Mouse (Mus musculus) cerebellum, adult 8-10 months (tissue): ENCODE measurements around the gene Ccl6.

ENCODE experiments used
- DNase-seq: peaks from one replicate; pipeline ENCODE4 v3.0.0; 2022

Ccl6 gene

DNA sequence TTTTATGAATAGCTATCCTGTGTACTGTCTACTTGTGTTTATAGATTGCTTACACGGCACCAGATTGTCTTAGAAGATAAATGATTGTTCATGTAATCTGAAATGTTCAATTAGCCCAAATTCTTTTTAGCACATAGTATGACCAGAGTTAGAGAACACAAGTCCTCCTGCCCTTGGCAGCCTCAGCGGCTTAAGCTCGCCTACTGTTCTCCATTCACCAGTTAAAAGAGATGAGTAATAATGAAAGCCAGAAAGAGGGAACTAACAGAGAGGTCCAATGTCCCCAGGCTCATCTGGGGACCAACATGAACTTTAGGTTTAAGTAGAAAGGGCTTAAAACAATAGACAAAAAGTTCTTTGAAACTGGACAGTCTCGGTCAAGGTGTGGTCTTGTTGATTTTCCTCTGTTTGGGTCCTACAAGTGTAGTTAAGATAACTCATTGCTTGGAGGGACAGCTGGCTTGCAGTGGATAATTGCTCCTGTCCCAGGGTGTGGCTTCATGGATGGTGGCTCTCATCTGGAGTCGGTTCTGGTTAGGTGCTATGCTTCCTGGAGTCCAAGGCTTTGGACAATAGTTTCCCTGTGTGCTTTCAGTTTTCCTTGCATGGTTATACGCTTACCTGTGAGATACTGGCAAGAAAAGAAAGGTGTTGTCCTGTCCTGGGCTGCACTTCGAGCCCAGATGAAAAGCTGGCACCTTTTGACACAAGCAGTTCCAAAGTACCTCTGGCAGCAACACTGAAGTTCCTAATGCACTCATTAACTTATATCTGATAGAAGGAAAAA is 3.0 kb upstream of the Ccl6 start:
- DNase-seq: no peak

DNA sequence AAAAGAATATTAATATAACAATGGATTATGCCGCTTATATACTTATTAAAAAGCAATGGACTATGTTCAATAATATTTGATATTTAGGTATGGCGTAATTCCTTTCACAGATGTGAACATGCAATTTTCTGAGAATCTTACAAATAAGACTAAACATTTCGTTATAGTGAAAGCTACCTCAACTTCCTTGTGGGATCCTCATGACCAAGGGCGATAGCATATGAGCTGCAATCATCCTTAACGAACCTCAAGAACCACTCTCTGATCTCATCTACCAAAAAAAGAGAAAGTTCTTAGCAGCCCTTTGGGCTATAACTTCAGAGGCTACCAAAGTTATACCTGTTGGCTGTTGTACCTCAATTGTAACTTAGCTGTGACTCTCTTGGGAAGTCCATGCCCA is 566 bp upstream of the Ccl6 start:
- DNase-seq: no peak

DNA sequence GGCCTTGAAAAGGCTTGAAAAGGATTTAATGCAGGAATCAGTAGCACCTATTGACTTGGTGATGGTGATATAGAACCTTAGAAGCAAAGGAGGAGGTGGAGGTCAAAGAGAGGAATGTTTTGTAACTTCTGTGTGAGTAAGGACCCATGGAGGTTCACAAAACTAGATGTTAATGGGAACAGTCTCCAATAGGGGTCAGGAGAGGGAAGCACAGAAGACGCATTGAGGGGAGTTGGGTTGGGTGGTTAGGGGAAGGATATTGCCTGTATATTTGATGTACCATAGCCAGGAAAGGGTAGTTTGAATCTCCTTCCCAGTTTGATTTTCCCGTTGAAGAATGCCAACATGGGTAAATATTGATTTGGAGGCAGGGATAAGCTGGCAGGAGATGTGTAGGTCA is 8.7 kb downstream of the Ccl6 start:
- DNase-seq: no peak

DNA sequence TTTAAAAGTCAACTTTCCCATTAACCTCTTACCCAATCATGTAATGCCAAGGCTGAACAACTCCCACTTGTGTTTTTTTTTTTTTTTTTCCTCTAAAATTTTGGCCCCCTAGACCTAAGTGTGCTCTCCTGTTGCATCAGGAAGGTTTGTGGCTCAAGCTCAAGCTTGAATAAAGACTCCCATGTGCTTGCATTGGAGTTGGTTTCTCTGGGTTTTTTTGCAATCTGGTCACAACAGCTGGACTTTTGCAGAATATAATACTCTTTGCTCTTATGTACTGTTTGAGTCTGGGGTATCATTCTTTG is 9.5 kb downstream of the Ccl6 start:
- DNase-seq: no peak

DNA sequence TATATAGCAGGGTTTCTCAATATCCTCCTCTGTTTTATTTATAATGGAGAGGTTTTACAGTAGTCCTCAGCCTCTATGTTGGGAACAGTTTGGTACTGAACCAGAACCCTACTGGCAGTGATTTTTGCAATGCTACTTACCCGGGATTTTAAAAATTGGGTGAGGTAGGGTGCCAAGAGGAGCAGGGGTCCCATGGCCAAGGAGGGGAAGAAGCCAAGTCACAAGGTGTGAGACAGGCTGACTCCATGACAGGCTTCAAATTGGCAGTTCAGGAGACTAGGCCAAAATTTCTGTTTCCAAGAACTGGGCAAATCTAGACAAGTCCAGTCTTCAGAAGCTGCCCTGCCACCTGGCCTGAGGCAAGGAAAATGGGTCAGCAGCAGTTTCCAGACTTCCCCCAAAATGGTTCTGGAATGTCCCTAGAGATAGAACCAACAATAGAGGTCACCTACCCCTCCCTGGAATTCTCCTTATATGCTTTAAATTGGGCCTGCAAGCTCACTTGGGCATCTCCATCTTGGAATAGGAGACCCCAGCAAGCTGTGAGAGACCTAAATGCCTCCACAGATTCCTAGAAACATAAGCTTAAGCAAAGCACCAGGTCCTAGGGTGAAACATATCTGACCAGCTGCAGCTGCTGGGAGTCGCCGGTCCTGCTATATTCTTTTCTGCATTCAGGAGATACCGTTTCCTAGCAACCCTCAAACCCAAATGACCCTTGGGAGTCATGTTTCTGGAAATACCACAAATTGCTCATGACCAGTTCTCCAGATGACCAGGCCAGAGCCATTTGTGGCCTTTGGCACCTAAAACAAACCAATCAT is 10.0 kb downstream of the Ccl6 start:
- no peak for DNase-seq

DNA sequence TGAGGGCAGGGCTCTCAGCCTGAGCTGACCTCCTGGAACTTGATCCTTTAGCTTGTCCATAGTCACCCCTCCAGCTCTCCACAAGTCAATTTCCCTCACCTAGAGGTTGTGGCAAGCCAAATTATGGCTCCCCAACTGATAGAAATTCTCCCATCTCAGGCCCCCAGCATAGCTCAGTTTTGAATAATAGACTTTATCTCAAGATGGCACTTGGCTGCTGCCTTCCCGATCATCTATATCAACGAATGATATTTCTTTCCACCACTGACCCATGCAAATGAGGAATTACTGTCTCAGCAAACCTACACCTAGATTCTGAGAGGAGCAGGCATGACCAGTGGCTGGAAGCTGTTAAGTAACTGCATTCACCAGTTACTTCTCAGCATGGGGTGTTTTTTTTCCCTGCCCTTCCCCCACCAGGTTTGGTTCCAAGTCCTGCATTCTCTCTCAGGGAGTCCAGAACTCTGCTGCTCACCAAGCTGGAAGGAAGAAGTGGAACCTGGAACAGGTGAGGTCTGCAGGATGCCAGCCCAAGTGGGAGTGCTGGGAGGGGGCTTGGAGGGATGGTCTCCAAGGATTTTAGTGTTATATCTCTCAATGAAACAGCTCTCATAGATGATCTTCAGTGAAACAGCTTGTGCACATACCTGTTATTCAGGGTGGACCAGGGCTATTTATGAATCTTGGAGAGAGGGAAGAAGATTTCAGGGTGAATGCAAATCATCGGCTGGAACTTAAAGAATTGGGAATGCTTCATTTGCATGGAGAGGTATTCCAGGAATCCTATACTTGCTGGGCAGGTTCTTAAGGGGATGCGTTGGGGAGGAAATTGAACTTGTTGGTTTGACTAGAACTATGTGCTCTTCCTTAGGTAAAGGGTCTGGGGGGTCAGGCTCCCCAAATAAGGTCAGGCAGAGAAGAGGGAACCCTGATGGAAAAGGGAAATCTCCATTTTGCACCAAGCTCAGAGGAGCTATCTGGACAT is 11.0 kb downstream of the Ccl6 start:
- DNase-seq: no peak

DNA sequence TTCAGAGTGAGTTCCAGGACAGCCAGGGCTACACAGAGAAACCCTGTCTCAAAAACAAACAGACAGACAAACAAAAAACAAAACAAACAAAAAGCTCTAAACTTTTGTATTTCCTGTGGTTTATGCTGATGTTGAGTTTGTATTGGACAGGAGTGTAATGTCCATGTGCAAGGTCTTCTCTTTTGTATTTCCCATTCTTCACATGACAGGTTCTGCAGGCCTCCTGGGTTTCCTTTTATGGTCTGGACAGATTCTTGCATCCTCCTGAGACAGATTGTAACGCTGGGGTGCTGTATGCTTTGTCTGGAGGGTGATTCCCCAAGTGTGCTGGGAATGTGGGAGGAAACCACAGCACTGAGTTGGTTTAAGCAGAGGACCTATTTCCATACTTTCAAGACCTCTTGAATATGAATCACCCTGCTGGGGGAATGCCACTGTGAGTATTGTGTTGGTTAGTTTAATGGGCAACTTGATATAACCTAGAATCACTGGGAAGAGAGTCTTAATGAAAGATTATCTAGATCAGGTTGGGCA is 12.1 kb downstream of the Ccl6 start:
- DNase-seq: no peak

DNA sequence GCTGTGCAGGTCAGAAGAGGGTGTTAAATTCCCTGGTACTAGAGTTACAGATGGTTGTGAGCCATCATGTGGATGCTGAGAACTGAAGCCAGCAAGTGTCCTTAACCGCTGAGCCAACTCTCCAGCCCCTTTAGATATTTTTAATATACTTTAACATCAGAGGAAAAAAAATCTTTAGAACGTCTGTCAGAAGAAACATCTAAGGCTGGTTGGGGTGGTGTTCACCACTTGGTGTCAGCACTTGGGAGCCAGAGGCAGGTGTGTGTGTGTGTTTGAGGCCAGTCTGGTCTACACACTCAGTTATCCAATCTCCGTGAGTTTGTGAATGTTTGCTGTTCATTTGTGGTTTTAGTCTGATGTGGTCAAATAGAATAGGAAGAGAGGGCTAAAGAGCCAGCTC is 13.9 kb downstream of the Ccl6 start:
- no peak for DNase-seq

DNA sequence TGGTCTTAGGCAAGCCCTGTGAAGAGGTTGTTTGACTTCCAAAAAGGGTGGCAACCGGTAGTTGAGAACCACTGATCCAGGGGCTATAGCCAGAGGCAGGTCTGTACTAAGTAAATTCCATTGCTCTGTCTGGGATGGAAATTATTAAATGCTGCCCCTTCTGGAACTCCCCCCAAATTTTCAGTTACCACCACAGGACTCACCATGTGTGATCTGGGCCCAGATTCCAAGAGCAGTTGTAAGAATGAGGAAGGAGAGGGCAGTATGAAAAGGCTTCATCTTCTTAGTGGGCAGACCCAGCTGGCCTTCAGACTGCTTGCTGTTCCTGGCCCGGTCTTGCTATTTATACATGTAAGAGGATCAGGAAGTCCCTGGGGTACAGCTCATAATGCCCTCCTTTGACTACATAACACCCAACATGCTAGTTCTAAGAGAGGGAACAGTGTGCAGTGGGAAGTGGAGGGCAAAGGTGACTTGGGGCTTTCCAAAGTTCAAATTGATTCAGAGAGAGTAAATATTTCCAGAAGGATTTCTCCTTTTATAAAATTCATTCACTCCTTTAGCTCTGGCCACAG is 14.6 kb downstream of the Ccl6 start, which contains the start of gene Ccl9:
Gene Ccl9, minus strand, starts transcription at position 451 of the 575 bp plus-strand sequence.
- no peak for DNase-seq

DNA sequence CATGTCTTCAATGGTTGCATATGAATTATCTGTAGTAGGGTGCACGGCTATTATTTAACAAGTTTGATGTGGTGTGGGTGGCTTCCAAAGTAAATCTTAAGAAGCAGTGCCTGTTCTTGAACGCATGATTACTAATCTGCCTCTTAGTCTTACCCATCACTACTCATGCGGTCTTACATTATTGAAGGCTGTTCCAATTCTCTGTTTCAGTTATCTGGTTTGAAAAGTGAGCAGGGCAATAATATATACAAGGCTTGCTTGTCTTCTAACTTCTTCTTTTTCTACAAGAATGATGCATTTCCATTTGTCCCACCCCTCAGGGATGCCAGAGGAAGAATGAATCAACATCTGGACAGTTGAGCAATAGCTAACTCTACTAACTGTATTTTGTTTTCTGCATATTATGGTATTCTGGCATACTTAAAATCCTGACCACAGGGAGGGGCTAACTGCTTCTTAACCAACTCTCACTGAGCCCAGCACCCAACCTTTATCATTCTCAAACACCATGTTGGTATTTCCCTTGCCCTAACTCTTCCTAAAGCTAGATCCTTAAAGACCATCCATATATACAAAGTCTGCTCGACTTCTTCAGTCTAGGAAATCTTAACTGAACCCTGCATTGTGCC is 15.8 kb downstream of the Ccl6 start:
- DNase-seq: no peak

DNA sequence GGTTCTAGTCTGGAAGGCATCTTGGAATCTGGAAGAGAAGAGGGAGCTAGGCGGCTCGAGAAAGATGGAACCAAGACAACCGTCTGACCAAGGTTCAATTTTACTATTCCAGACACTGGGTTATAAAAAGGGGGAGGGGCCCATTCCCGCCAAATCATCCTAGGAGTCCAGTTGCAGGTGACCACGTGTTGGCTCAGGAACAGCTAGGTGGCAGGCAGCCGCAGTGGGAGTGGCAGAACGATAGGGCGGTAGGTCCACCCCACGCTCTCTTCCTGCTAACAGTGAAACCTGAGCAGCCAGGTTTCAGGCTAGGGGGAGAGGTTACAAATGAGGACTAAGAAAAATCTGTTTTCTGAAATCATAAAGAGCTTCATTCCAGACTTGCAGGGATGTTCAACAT is 20.1 kb downstream of the Ccl6 start:
- no peak for DNase-seq

DNA sequence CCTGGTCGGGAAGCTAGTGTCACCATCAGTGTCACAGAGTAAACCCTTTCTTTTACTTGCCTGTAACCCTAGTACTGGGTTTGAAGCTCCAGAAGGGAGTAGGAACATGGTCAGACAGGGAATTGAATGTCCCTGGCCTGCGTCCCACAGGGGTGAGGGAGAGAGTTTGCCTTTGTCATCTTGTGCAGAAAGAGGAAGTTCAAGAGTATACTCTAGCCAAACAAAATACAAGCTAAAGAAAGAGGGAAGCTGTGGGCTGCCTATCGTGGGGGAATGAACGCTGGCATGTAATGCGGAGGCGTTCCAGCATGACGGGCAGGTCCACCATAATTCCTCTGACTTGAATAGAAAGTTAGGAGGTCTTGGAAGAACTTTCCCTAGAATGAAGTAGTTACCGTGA is 20.7 kb downstream of the Ccl6 start:
- DNase-seq: no peak

DNA sequence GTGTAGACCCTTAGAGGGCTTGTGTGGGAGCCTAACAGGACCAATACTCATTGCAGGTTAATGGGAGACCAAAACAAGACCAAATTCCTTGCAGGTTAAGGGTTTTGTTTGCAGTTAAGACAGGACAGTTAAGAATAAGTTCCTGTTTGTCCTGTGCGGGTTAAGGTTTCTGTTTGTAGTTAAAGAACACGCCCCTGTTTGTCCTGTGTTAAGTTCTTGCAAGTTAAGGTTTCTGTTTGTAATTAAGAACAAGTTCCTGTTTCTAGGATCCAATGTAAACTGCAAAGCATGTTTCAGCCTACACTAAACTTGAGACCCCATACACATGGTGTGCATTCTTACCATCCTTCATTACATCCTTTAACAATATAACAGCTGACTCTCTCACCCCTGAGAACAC is 22.7 kb downstream of the Ccl6 start:
- DNase-seq: no peak

DNA sequence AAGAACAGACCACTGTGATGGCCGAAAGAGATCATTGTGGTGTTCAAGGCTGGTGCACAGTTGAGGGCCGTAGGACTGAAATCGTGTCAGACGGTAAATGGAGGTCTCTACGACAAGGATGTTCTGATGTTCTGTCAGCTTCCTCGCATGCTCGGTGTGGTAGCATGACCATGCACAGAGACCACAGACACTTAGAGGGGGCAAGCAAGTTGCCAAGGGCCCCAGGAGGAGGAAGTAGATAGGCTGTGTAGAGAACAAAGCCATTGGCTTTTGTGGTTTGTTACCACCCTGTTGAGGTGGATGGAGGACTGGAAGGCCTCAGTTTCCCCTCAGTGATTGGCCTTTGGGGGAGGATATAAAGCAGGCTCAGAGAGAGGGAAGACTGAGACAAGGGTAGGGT is 23.6 kb downstream of the Ccl6 start:
- DNase-seq: no peak

DNA sequence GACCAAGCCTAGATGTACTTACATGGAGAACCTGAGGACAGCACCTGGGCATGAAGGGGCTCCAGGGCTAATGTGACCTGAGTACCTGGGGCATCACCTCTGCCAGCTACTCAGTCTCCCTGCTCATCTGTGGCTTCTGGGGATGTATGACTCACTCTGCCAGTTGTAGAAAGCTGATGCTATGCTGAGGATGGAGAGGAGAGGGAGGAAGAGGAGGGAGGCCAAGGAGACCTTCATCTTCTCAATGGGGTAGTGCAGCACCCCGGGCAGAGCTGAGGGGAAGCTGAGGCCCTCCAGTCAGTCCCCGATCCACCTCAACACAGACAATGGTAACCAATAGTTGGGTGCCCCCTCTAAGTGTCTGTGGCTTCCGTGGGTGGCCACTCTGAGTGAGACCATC is 24.1 kb downstream of the Ccl6 start:
- no peak for DNase-seq

DNA sequence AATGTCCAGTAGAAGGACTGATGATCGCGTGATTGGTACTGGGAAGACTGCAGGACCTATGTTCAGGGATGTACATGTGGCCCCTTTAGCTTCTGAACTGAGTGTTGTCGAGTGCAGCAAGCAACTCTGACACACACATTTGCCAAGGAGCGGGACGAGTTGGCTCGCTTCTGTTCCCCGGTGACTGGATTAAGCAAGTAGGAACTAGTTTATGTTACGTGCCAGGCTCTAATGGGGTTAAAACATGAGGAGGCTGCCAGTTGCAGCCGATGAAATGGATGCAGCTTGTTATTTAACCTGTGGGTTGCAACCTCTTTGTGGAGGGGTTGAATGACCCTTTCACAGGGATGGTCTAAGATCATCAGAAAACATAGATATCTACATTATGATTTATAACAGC is 24.8 kb downstream of the Ccl6 start:
- no peak for DNase-seq

DNA sequence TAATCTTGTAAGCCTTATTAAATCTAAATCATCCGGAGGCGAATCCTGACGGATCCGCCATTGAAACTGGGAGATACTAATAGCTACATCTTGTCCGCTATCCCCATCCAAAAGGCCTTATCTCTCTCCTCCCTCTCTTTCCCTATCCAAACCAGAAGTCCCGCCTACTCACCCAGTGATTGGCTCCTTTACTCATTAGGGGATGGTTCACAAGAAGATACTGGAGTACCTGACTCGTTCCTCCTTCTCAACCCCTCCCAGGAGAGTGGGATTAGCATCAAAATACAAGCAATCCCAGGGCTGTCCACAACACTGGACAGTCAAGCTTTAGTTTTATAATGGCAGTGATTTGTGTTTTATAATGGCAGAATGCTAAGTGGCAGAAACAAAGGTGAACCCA is 25.6 kb downstream of the Ccl6 start:
- DNase-seq: no peak

DNA sequence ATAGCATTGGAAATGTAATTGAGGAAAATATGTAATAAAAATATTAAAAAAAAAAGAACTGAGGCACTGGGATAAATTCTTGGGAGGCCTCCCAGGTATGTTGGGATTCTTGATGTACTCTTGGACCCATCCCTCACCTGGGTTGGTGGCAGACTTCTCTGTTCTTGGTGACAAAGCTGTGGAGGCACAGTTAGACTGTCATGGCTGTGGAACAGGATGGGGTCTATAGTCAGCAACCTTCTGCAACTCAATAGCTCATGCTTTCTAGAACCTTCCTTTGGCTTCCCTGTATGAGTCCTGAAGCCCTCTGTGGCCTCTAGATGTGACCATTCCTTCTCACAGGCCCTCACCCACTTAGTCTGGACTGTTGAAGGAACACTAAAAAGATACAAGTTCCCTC is 26.3 kb downstream of the Ccl6 start:
- no peak for DNase-seq

DNA sequence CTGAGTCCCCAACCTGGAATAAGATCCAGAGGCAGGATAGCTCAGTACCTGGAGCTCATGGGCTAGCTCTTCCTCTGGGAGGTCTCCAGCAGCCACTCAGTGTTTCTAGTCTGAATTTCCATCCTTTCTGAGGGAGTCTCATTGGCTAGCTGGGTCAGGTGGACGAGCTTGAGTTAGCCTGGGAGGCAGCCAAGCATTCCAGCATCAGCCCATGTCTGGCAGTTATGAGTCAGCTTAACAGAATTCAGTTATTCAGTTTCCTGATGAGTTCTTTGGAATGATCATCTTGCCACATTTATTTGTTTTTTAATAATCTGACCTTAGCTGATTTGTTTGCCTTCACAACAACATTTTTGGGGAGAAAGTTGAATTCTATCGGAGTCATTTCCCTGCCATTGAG is 29.1 kb downstream of the Ccl6 start:
- no peak for DNase-seq

DNA sequence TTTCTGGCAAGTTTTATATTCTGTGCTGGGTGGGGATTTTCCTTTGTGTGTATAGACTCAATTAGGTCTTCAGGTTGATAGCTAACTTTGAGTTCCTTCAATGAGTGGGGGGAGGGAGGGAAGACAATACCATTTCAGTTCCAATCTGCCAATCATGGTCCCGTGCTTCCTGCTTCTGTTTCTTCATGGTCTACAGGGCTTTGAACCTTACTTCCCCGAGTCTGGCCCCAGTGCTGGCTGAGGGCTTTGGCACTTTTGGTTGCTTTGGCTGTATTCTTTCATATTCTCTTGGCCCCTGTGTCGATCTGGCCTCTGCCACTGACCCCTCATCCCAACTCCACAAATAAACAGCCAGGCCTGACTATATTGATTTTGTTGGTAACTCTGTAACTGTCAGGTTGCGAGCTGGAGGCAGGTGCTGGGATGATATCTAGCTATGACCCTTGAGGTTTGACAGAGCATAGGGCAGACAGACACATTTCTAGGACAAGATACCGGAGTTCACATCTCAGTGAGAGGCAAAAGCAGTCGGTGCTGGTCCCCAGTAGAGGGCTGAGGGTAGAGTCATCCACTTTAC is 30.5 kb downstream of the Ccl6 start:
- DNase-seq: no peak

DNA sequence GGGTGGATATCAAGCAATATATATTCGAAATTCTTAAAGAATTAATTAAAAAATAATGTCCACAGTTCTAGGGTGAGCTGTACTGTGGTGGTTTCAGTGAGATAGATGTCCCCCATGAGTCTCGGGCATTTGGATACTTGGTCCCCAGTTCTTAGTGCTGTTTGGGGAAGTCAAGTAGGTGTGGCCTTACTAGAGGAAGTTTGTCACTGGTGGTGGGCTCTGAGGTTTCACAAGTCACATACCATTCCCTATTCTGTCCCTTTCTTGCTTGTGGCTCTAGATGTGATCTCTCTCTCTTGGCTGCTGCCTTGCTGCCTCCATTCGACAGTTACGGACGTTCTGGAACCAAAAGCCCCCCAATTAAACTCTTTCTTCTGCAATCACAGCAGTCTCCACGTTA is 32.5 kb downstream of the Ccl6 start:
- no peak for DNase-seq

DNA sequence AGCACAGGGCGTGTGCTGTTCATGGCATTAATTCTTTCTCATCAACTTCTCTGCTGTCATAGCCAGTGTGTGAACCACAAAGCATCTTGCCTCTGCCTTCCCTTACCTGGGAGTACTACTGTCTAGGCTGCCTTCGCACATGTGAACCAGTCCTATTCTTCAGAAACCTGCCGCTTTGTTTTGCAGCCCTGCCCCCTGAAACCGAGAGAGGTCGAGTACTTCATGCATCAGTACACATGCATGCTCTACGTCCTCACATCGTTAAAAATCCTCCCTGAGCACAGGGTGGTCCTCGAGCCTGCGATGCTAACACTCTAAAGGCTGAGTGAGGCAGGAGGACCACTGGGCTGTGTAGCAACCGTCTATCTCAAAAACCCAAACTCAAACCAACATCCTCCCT is 35.8 kb downstream of the Ccl6 start:
- DNase-seq: no peak
